Mouse (Mus musculus) liver, adult 2 months (tissue): ENCODE results near the gene Hip1. TPM values are rescaled to one million over a fixed set of nuclear protein-coding genes. Genes with fewer than 3 reads are reported as not detected.

ENCODE experiments used
- DNase-seq: peaks from one replicate; pipeline ENCODE4 v3.0.0-alpha.2; 2011; ENCODE audit warnings: low read depth, low spot score; ENCODE audit errors: extremely low read depth
- H3K27ac ChIP-seq: fragments of 200-500 bp; replicated peaks from 2 replicates; pipeline ENCODE4 v1.5.1; 2012; ENCODE audit warnings: low read depth, mild to moderate bottlenecking, control low read depth, inconsistent platforms, low read length; ENCODE audit not compliant: insufficient read depth
- H3K27me3 ChIP-seq: fragments of 200-500 bp; 2 replicates; pipeline ENCODE4 v1.6.1; 2012; ENCODE audit warnings: mild to moderate bottlenecking, moderate library complexity, low read length, inconsistent platforms; ENCODE audit not compliant: control insufficient read depth, insufficient read depth
- H3K36me3 ChIP-seq: fragments of 200-500 bp; 2 replicates; pipeline ENCODE4 v1.6.1; 2012; ENCODE audit warnings: low read length, inconsistent platforms; ENCODE audit not compliant: control insufficient read depth, insufficient read depth
- H3K4me1 ChIP-seq: fragments of 200-500 bp; 2 replicates; pipeline ENCODE4 v1.6.1; 2011; ENCODE audit warnings: low read length; ENCODE audit not compliant: control insufficient read depth, insufficient read depth
- H3K4me3 ChIP-seq: fragments of 200-500 bp; 2 replicates; pipeline ENCODE4 v1.5.1; 2011; ENCODE audit warnings: low read depth, mild to moderate bottlenecking, control low read depth, low read length, moderate library complexity; ENCODE audit not compliant: insufficient read depth
- H3K79me2 ChIP-seq: fragments of 200-500 bp; 2 replicates; pipeline ENCODE4 v1.6.1; 2012; ENCODE audit warnings: inconsistent platforms, mild to moderate bottlenecking, low read length, moderate library complexity; ENCODE audit not compliant: control insufficient read depth, insufficient read depth
- H3K9ac ChIP-seq: fragments of 200-500 bp; 2 replicates; pipeline ENCODE4 v1.6.1; 2012; ENCODE audit warnings: low read depth, mild to moderate bottlenecking, control low read depth, inconsistent platforms, low read length
- CTCF ChIP-seq: fragments of 200-500 bp; IDR thresholded peaks from 2 replicates; pipeline ENCODE4 v1.5.1; 2011; ENCODE audit warnings: low read depth, low read length, control low read depth
- POLR2A ChIP-seq: fragments of 200-500 bp; IDR thresholded peaks from 2 replicates; pipeline ENCODE4 v1.6.1; 2011; ENCODE audit warnings: low read length, control low read depth; ENCODE audit not compliant: insufficient read depth; ENCODE audit errors: extremely low read depth
- WGBS: fragments of 180-500 bp; shearing (Covaris S2); methylation state at CpG from one replicate; pipeline ENCODE4 v1.1.7; 2018; 5-methylcytosine and 5-hydroxymethylcytosine counted together
- polyA plus RNA-seq: library from polyadenylated mRNA; depleted of rRNA; stranded (reverse); fragments of >200 nt; gene quantifications from 2 replicates; pipeline ENCODE4 v1.2.3, GENCODE M21; 2012
- total RNA-seq: library from RNA; depleted of rRNA; stranded (reverse); fragments of >200 nt; gene quantifications from 2 replicates; pipeline ENCODE4 v1.2.3, GENCODE M21; 2014

Gene Hip1
- total and polyA plus RNA-seq, 2 experiments: 3.1 to 3.2 TPM

- Histone ChIP-seq H3K27ac (no peak overlapping the region), H3K9ac (no peak overlapping the region), H3K79me2 (no peaks in the 10 kb centered on the region), H3K36me3 (no peaks in the 10 kb centered on the region), H3K4me3 (no peak overlapping the region), H3K4me1 (no peaks in the 10 kb centered on the region), H3K27me3 (no peaks in the 10 kb centered on the region)
- 86% methylated on average over 9 of the region's 9 CpGs for WGBS
- no peak for TF ChIP-seq POLR2A
- no peak for TF ChIP-seq CTCF
- DNase-seq: no peak
These were observed 134.7 kb downstream of the Hip1 start for GRCm38 (mm10) chr5:135410266-135410665.

GRCm38 (mm10) chr5:135408114-135408513 is 136.8 kb downstream of the Hip1 start:
- no peaks in the 10 kb centered on the region for H3K36me3 ChIP-seq
- H3K4me1 ChIP-seq: no peaks in the 10 kb centered on the region
- H3K9ac ChIP-seq: no peak overlapping the region
- DNase-seq: no peak
- WGBS: 83% methylated on average over 4 of the region's 4 CpGs
- no peak overlapping the region for H3K27ac ChIP-seq
- TF ChIP-seq POLR2A (no peak), CTCF (no peak)
- no peak overlapping the region for H3K4me3 ChIP-seq
- H3K79me2 ChIP-seq: no peaks in the 10 kb centered on the region
- H3K27me3 ChIP-seq: no peaks in the 10 kb centered on the region

GRCm38 (mm10) chr5:135405437-135405836 is 139.5 kb downstream of the Hip1 start:
- WGBS: 56% methylated on average over 9 of the region's 9 CpGs
- TF ChIP-seq CTCF: no peak
- no peak for TF ChIP-seq POLR2A
- Histone ChIP-seq H3K36me3 (no peaks in the 10 kb centered on the region), H3K27me3 (no peaks in the 10 kb centered on the region), H3K9ac (no peak overlapping the region), H3K4me3 (no peak overlapping the region), H3K27ac (no peak overlapping the region), H3K79me2 (no peaks in the 10 kb centered on the region), H3K4me1 (no peaks in the 10 kb centered on the region)
- no peak for DNase-seq

GRCm38 (mm10) chr5:135404623-135405022 is 140.3 kb downstream of the Hip1 start:
- Histone ChIP-seq H3K9ac (no peak overlapping the region), H3K4me3 (no peak overlapping the region), H3K27me3 (no peaks in the 10 kb centered on the region), H3K27ac (no peak overlapping the region), H3K79me2 (no peaks in the 10 kb centered on the region), H3K36me3 (no peaks in the 10 kb centered on the region), H3K4me1 (peaks cover 3% of the 10 kb centered on the region; the same call in 1 of the 2 replicates)
- no peak for DNase-seq
- 64% methylated on average over 20 of the region's 20 CpGs for WGBS
- no peak for TF ChIP-seq POLR2A
- TF ChIP-seq CTCF: no peak

- Histone ChIP-seq H3K4me3 (no peak overlapping the region), H3K27me3 (no peaks in the 10 kb centered on the region), H3K36me3 (no peaks in the 10 kb centered on the region), H3K9ac (no peak overlapping the region), H3K4me1 (peaks cover 8% of the 10 kb centered on the region; the same call in 1 of the 2 replicates), H3K79me2 (no peaks in the 10 kb centered on the region), H3K27ac (no peak overlapping the region)
- TF ChIP-seq CTCF (peak; percentile 91), POLR2A (no peak)
- 9% methylated on average over 2 of the region's 2 CpGs for WGBS
- DNase-seq: peak; percentile 71
These were observed 144.7 kb downstream of the Hip1 start for GRCm38 (mm10) chr5:135400244-135400643.

GRCm38 (mm10) chr5:135399382-135399781 is 145.5 kb downstream of the Hip1 start:
- no peak overlapping the region for H3K9ac ChIP-seq
- H3K27ac ChIP-seq: no peak overlapping the region
- H3K27me3 ChIP-seq: no peaks in the 10 kb centered on the region
- no peak for DNase-seq
- no peaks in the 10 kb centered on the region for H3K36me3 ChIP-seq
- no peak for TF ChIP-seq CTCF
- no peak for TF ChIP-seq POLR2A
- H3K79me2 ChIP-seq: no peaks in the 10 kb centered on the region
- H3K4me1 ChIP-seq: peaks cover 12% of the 10 kb centered on the region; the same call in 1 of the 2 replicates
- no peak overlapping the region for H3K4me3 ChIP-seq
- WGBS: 12% methylated on average over 6 of the region's 6 CpGs
